ENCODE assay signal across 16 mouse cellular contexts in the genomic region with DNA sequence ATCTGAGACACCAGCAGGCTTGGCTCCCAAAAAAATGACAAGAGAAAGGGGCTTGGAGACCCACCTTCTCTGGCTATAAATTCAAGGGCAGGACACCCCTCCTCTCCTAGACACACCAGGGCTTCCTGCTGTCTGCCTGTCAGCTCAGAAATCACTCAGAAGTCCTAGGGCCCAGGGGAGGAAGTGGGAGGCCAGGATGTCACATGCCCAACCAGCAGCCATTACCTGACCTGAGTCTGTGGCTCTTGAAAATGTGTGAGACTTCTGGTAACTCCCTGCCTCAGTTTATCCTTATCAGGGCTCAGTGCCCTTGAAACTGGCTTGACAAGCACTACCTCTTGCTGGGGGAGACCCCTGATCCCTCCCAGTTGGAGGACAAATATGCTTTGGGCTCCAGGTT.
DNase-seq lines count a peak whose midpoint lies in the region; ATAC-seq and TF ChIP-seq lines count a peak whose summit lies in the region.
"Had no signal": no experiment of that assay in that cellular context is flagged by ENCODE, and none has a peak within 500 bp of the region (broad histone marks: within the 10 kb centered on the region; RNA-seq: fewer than 3 reads in every experiment).

No protein-coding gene starts in this region.

- no peak for DNase-seq in liver
- DNase-seq in urinary bladder, postnatal 14 days (ENCODE audit: low spot score): no peak
- DNase-seq in ovary, adult 18-20 months (ENCODE audit: low spot score): no peak
- DNase-seq: cerebellum, adult 2 months; gastrocnemius, postnatal 14 days; kidney, adult 9 months; liver, embryonic 13.5 days had no signal

- no peak overlapping the region for H3K9ac ChIP-seq in liver, embryonic 16.5 days (ENCODE audit: low read depth, low read length)
- H3K9ac ChIP-seq: liver, embryonic 13.5 days; neural tube, embryonic 15.5 days; stomach, embryonic 15.5 days had no signal

- no peaks in the 10 kb centered on the region for H3K36me3 ChIP-seq in liver, embryonic 16.5 days (ENCODE audit: control insufficient read depth, insufficient read depth)
- H3K36me3 ChIP-seq in myocyte (ENCODE audit: control insufficient read depth, insufficient read depth): no peaks in the 10 kb centered on the region
- H3K36me3 ChIP-seq: liver, embryonic 13.5 days; stomach, embryonic 15.5 days had no signal

- H3K4me2 ChIP-seq in liver, embryonic 16.5 days (ENCODE audit: low read depth, low read length): no peak overlapping the region
- H3K4me2 ChIP-seq in myocyte (ENCODE audit: low read depth): peak overlapping the region; percentile 38
- H3K4me2 ChIP-seq: liver, embryonic 13.5 days; neural tube, embryonic 15.5 days; stomach, embryonic 15.5 days had no signal

- no peak for ATAC-seq in liver, embryonic 16.5 days (ENCODE audit: low read depth)
- ATAC-seq in CD4-positive, CD25-positive, alpha-beta regulatory T cell, adult 4 months: peak; percentile 88
- no peak for ATAC-seq in erythroblast, adult 5-6 weeks (replicated peaks; ENCODE audit: low FRiP score, poor library complexity, severe bottlenecking)
- ATAC-seq: hindbrain, embryonic 16.5 days; midbrain, embryonic 16.5 days had no signal

- H3K27ac ChIP-seq in liver, embryonic 16.5 days (ENCODE audit: low read length): peak overlapping the region; percentile 41; the same call in 1 of the 2 replicates
- peak overlapping the region; percentile 82 for H3K27ac ChIP-seq in brown adipose tissue, adult 24 weeks (replicated peaks; ENCODE audit: low read depth, low read length)
- H3K27ac ChIP-seq: liver, embryonic 13.5 days; neural tube, embryonic 15.5 days; stomach, embryonic 15.5 days had no signal

- H3K27me3 ChIP-seq in liver, embryonic 16.5 days (ENCODE audit: control insufficient read depth, insufficient read depth, low read depth, low read length): no peaks in the 10 kb centered on the region
- no peaks in the 10 kb centered on the region for H3K27me3 ChIP-seq in myocyte (ENCODE audit: control insufficient read depth, insufficient read depth, insufficient read length)
- H3K27me3 ChIP-seq: liver, embryonic 13.5 days; neural tube, embryonic 15.5 days; stomach, embryonic 15.5 days had no signal

- H3K9me3 ChIP-seq in liver, embryonic 16.5 days (replicated peaks; ENCODE audit: control insufficient read depth, low read length): no peaks in the 10 kb centered on the region
- H3K9me3 ChIP-seq: liver, embryonic 13.5 days; neural tube, embryonic 15.5 days; stomach, embryonic 15.5 days had no signal

- H3ac ChIP-seq in myocyte (ENCODE audit: control insufficient read depth, insufficient read length): no peak overlapping the region

- TF ChIP-seq POLR2A in myocyte (IDR thresholded peaks at IDR 0.05; ENCODE audit: insufficient read length, low read depth): no peak

- no peak overlapping the region for H3K4me3 ChIP-seq in liver, embryonic 16.5 days (ENCODE audit: low read depth, low read length)
- H3K4me3 ChIP-seq in brown adipose tissue, adult 24 weeks (ENCODE audit: insufficient read depth, low read depth, low read length): no peak overlapping the region
- H3K4me3 ChIP-seq in myocyte: no peak overlapping the region
- H3K4me3 ChIP-seq: liver, embryonic 13.5 days; neural tube, embryonic 15.5 days; stomach, embryonic 15.5 days had no signal

- no peaks in the 10 kb centered on the region; the same call in none of the 2 replicates for H3K4me1 ChIP-seq in liver, embryonic 16.5 days (ENCODE audit: control insufficient read depth, low read depth, low read length)
- peaks cover 52% of the 10 kb centered on the region for H3K4me1 ChIP-seq in brown adipose tissue, adult 24 weeks (ENCODE audit: control insufficient read depth, insufficient read depth, insufficient read length, low read length)
- H3K4me1 ChIP-seq: neural tube, embryonic 15.5 days; stomach, embryonic 15.5 days had no signal

- no peaks in the 10 kb centered on the region for H3K79me2 ChIP-seq in myocyte (ENCODE audit: control insufficient read depth, insufficient read depth)

TF ChIP-seq in myocyte, 11 proteins besides CTCF, POLR2A, EP300 and RAD21:
- TF ChIP-seq TCF12 (IDR thresholded peaks at IDR 0.05; ENCODE audit: insufficient read depth, poor library complexity, severe bottlenecking): no peak
- TF ChIP-seq MAX (IDR thresholded peaks at IDR 0.05; ENCODE audit: low read depth): no peak
- TF ChIP-seq MYOD1 (IDR thresholded peaks at IDR 0.05; ENCODE audit: control insufficient read depth in 1 of 3, insufficient read length in 2 of 3, low read depth in 2 of 3): no peak
- no peak for TF ChIP-seq SRF (IDR thresholded peaks at IDR 0.05; ENCODE audit: control insufficient read depth, insufficient read length, low read depth)
- TF ChIP-seq REST (IDR thresholded peaks at IDR 0.05; ENCODE audit: insufficient read depth, insufficient read length): no peak
- TF ChIP-seq E2F4 (IDR thresholded peaks at IDR 0.05; ENCODE audit: insufficient read depth): no peak
- no peak for TF ChIP-seq TCF3 (IDR thresholded peaks at IDR 0.05; ENCODE audit: insufficient read length, low read depth)
- no peak for TF ChIP-seq USF1 (IDR thresholded peaks at IDR 0.05; ENCODE audit: low read depth)
- TF ChIP-seq MYOG (IDR thresholded peaks at IDR 0.05; ENCODE audit: control insufficient read depth in 1 of 3, insufficient read depth in 1 of 3, insufficient read length in 2 of 3, low read depth in 2 of 3): no peak
- TF ChIP-seq POLR2AphosphoS2 (IDR thresholded peaks at IDR 0.05; ENCODE audit: insufficient read length, low read depth): no peak
- no peak for TF ChIP-seq CEBPB (IDR thresholded peaks at IDR 0.05; ENCODE audit: insufficient read depth, poor library complexity, severe bottlenecking)
TF ChIP-seq in myocyte: peak in this region for 0.
